Mouse (Mus musculus): ENCODE measurements at regions not wholly inside any gene's neighbourhood (a gene's known extent, or its start where the extent isn't known, plus 50 kb on each side); places are given as distances from the start of the nearest gene placed in this dataset.

DNA sequence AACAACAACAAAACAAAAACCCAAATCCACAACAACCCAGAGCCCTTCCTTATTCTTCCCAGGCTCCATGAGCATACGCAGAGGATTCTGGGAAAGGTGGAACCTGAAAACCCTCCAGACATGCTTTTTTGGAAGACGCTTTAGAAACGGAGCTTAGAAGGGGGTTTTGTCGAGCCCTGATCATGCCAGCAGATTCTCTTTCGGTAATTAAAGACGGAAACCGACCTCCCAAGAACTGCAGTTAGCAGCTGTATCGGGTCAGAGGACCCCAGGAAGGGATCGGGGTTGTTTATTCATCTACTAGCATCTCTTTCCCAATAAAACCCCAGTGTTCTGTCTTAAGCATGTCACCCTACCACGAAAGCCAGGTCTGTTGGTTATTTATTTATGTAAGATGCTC lies 298.1 kb downstream of the Slc4a3 start:
- H3K36me3 ChIP-seq (ENCODE audit: insufficient read depth): no peaks in the 10 kb centered on the region
- no peak for ATAC-seq
- no peak for DNase-seq
- H3K4me1 ChIP-seq (ENCODE audit: insufficient read depth): 0 out of 2 replicates have a peak, but pooled peaks cover 4% of the 10 kb centered on the region
- no peaks in the 10 kb centered on the region for H3K27me3 ChIP-seq (ENCODE audit: insufficient read depth, low read length)
- no peak overlapping the region for H3K9ac ChIP-seq
- H3K4me2 ChIP-seq (ENCODE audit: low read depth): no peak overlapping the region
- TF ChIP-seq CTCF (IDR thresholded peaks at IDR 0.05; ENCODE audit: low read depth): no peak
- no peaks in the 10 kb centered on the region for H3K9me3 ChIP-seq (ENCODE audit: low read length)
- no peak overlapping the region for H3K4me3 ChIP-seq (ENCODE audit: low read depth, low read length)
- no peak overlapping the region for H3K27ac ChIP-seq (ENCODE audit: low read depth, low read length)
- WGBS: 68% methylated on average over 10 of the region's 10 CpGs

DNA sequence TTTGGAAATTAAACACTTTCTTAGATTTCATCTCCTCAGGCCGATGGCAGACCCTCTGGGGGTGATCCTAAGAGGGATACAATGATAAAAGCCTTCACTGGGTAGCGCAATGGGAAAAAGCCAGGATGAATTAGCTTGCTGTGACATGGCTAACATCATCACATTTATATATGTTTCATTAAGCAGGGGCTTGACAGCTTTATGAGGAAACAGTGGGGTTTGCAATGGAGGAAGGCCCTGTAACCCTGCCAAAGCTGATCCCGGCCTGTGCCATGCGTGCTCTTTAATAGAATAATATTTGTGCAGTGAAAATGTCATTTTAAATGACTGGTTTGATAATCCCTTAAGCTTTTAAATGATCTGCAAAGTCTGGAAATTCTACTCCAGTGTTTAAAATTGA lies 298.5 kb downstream of the Slc4a3 start:
- Histone ChIP-seq H3K4me2 (ENCODE audit: low read depth) (no peak overlapping the region), H3K9me3 (ENCODE audit: low read length) (no peaks in the 10 kb centered on the region), H3K27ac (ENCODE audit: low read depth, low read length) (no peak overlapping the region), H3K36me3 (ENCODE audit: insufficient read depth) (no peaks in the 10 kb centered on the region), H3K4me1 (ENCODE audit: insufficient read depth) (0 out of 2 replicates have a peak, but pooled peaks cover 4% of the 10 kb centered on the region), H3K9ac (no peak overlapping the region), H3K27me3 (ENCODE audit: insufficient read depth, low read length) (no peaks in the 10 kb centered on the region), H3K4me3 (ENCODE audit: low read depth, low read length) (no peak overlapping the region)
- no peak for TF ChIP-seq CTCF (IDR thresholded peaks at IDR 0.05; ENCODE audit: low read depth)
- 55% methylated on average over 4 of the region's 4 CpGs for WGBS
- no peak for ATAC-seq
- no peak for DNase-seq

DNA sequence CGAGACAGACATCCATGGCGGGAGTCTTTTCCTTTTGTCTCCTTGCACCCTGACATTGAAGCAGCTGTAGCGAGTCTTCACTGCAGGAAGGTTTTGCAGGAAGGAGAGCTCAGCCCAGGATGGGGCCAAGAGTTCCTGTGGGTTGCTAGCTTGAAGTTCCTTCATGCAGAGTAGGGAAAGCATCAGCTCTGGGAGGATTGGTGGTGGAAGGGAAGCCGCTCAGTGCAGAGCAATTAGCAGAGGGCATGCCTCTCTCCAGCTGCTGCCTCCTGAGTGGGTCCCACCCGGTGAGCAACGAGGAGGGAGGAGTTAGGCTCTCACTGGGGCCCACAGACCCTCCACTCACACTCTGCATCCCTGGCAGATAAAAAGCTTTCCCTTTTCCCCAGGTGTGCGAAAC lies 298.9 kb downstream of the Slc4a3 start:
- Histone ChIP-seq H3K4me3 (ENCODE audit: low read depth, low read length) (no peak overlapping the region), H3K9ac (no peak overlapping the region), H3K36me3 (ENCODE audit: insufficient read depth) (no peaks in the 10 kb centered on the region), H3K9me3 (ENCODE audit: low read length) (no peaks in the 10 kb centered on the region), H3K4me1 (ENCODE audit: insufficient read depth) (0 out of 2 replicates have a peak, but pooled peaks cover 4% of the 10 kb centered on the region), H3K4me2 (ENCODE audit: low read depth) (no peak overlapping the region), H3K27me3 (ENCODE audit: insufficient read depth, low read length) (no peaks in the 10 kb centered on the region), H3K27ac (ENCODE audit: low read depth, low read length) (no peak overlapping the region)
- DNase-seq (no peak), ATAC-seq (no peak; the same call in 1 of the 2 replicates)
- no peak for TF ChIP-seq CTCF (IDR thresholded peaks at IDR 0.05; ENCODE audit: low read depth)
- 27% methylated on average over 7 of the region's 7 CpGs for WGBS

DNA sequence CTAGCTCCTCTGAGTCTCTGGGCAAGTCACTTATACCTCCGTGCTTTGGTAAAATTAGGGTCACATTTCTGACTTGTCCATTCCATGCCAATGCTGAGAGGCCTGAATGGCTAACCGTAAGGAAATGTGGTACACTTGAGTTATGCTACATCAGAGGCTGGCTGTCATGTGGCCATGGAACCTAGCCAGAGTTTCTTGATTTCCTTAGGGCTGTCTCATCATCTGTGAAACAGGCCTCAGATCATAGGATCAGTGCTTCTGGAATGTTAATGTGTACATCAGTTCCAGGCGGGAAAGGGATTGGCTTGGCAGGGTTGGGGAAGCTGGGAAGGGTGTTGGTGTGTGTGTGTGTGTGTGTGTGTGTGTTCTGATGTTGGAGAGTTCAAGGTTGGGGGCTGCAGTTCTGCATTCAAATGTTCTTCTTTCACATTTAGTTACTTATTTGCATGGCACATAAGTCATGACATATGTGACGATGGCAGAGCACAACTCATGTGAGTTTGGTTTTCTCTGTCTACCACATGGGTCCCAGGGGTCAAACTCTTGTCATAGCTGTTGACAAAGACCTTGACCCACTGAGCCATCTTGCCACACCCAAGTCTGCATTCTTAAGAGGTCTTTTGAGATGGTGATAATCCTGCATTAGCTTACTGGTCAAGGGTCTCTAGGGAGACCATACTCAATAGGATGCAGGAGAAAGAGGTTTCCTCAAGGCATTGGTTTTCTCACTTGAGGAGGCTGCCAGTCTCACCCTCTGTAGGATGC lies 299.9 kb downstream of the Slc4a3 start:
- H3K27ac ChIP-seq (ENCODE audit: low read depth, low read length): no peak overlapping the region
- 0 out of 2 replicates have a peak, but pooled peaks cover 4% of the 10 kb centered on the region for H3K4me1 ChIP-seq (ENCODE audit: insufficient read depth)
- ATAC-seq: no peak
- H3K9me3 ChIP-seq (ENCODE audit: low read length): no peaks in the 10 kb centered on the region
- H3K4me3 ChIP-seq (ENCODE audit: low read depth, low read length): no peak overlapping the region
- no peak overlapping the region for H3K4me2 ChIP-seq (ENCODE audit: low read depth)
- no peak overlapping the region for H3K9ac ChIP-seq
- no peak for DNase-seq
- no peak for TF ChIP-seq CTCF (IDR thresholded peaks at IDR 0.05; ENCODE audit: low read depth)
- no peaks in the 10 kb centered on the region for H3K36me3 ChIP-seq (ENCODE audit: insufficient read depth)
- 82% methylated on average over 4 of the region's 4 CpGs for WGBS
- no peaks in the 10 kb centered on the region for H3K27me3 ChIP-seq (ENCODE audit: insufficient read depth, low read length)

DNA sequence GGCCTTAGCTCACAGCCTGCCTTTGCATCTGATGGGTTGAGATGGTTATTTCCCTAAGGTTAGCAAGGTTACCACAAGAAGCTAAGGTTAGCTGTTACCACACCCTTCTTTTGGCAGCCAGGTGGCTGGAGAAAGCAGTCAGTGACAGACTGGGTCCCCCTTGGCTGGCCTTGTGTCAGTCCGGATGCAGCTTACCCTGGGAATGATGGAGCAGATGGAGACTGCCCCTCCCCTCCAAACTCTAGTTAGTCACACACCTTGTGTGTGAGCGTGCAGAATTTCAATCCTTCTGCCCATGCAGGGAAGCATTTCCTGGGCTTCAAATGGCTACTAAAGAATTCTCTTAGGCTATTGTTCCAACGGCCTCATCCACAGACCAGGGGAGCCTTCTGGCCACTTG lies 301.6 kb downstream of the Slc4a3 start:
- 32% methylated on average over 3 of the region's 3 CpGs for WGBS
- no peaks in the 10 kb centered on the region for H3K9me3 ChIP-seq (ENCODE audit: low read length)
- no peak overlapping the region for H3K4me3 ChIP-seq (ENCODE audit: low read depth, low read length)
- DNase-seq: no peak
- no peaks in the 10 kb centered on the region for H3K36me3 ChIP-seq (ENCODE audit: insufficient read depth)
- H3K4me1 ChIP-seq (ENCODE audit: insufficient read depth): 0 out of 2 replicates have a peak, but pooled peaks cover 4% of the 10 kb centered on the region
- H3K27me3 ChIP-seq (ENCODE audit: insufficient read depth, low read length): no peaks in the 10 kb centered on the region
- H3K9ac ChIP-seq: no peak overlapping the region
- H3K27ac ChIP-seq (ENCODE audit: low read depth, low read length): no peak overlapping the region
- TF ChIP-seq CTCF (IDR thresholded peaks at IDR 0.05; ENCODE audit: low read depth): no peak
- ATAC-seq: no peak
- no peak overlapping the region for H3K4me2 ChIP-seq (ENCODE audit: low read depth)

DNA sequence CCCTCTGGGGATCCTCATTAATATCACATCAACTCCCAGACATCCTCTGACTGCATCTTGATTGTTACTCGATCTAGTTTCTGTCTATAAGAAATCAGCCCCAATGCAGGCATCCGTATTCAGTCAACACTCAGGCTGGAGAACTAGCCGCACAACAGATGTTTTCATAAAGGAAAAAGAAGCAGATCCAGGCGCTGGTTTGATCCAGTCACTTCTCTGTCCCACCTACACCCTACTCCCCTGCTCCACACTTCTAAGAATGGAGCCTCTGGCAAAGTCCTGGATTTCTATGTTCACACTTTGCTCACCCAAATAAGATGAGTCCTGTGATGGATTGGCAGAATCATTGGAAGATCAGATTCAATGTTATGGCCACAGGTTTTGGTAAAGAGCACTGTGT lies 302.4 kb downstream of the Slc4a3 start:
- WGBS: 78% methylated on average over 4 of the region's 4 CpGs

DNA sequence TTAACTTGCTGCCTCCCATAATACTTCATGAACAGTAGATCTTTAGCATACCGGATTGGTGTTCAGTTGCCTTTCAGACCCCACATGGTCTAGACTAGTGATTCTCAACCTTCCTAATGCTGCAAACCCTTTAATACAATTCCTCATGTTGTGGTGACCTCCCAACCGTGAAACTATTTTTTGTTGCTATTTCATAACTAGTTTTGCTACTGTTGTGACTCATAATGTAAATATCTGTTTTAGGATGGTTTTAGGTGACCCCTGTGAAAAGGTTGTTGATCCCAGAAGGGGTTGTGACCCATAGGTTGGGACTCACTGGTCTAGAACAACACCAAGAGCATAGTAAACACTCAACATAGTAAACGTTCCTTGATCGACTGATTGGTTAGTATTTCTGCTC lies 304.1 kb downstream of the Slc4a3 start:
- no peaks in the 10 kb centered on the region for H3K4me1 ChIP-seq (ENCODE audit: insufficient read depth)
- H3K27ac ChIP-seq (ENCODE audit: low read depth, low read length): no peak overlapping the region
- no peak for TF ChIP-seq CTCF (IDR thresholded peaks at IDR 0.05; ENCODE audit: low read depth)
- H3K9ac ChIP-seq: no peak overlapping the region
- 94% methylated on average over 4 of the region's 4 CpGs for WGBS
- H3K9me3 ChIP-seq (ENCODE audit: low read length): no peaks in the 10 kb centered on the region
- H3K4me3 ChIP-seq (ENCODE audit: low read depth, low read length): no peak overlapping the region
- ATAC-seq (no peak), DNase-seq (no peak)
- H3K4me2 ChIP-seq (ENCODE audit: low read depth): no peak overlapping the region
- no peaks in the 10 kb centered on the region for H3K27me3 ChIP-seq (ENCODE audit: insufficient read depth, low read length)
- H3K36me3 ChIP-seq (ENCODE audit: insufficient read depth): no peaks in the 10 kb centered on the region

More for the DNA sequence above, 302.4 kb downstream of the Slc4a3 start:
- Histone ChIP-seq H3K4me3 (ENCODE audit: low read depth, low read length) (no peak overlapping the region), H3K4me1 (ENCODE audit: insufficient read depth) (0 out of 2 replicates have a peak, but pooled peaks cover 2% of the 10 kb centered on the region), H3K9ac (no peak overlapping the region), H3K4me2 (ENCODE audit: low read depth) (no peak overlapping the region), H3K27ac (ENCODE audit: low read depth, low read length) (no peak overlapping the region), H3K27me3 (ENCODE audit: insufficient read depth, low read length) (no peaks in the 10 kb centered on the region), H3K9me3 (ENCODE audit: low read length) (no peaks in the 10 kb centered on the region), H3K36me3 (ENCODE audit: insufficient read depth) (no peaks in the 10 kb centered on the region)
- ATAC-seq (no peak), DNase-seq (no peak)
- TF ChIP-seq CTCF (IDR thresholded peaks at IDR 0.05; ENCODE audit: low read depth): no peak

Data from forebrain, postnatal 0 days (tissue).